Mouse (Mus musculus): ENCODE data around the gene Lat2. TPM values are rescaled to one million over a fixed set of nuclear protein-coding genes. Genes with fewer than 3 reads are reported as not detected.

The Lat2 gene
- polyA plus RNA-seq, 1 experiment, result 5.9 TPM

GRCm38 (mm10) chr5:134611810-134612521, 2.9 kb downstream of the Lat2 start:
- TF ChIP-seq POLR2A (IDR thresholded peaks at IDR 0.05; ENCODE audit: borderline replicate concordance, extremely low read depth, insufficient read depth, insufficient read length, poor library complexity, severe bottlenecking) (no peak), CTCF (IDR thresholded peaks at IDR 0.05; ENCODE audit: borderline replicate concordance, extremely low read depth, insufficient read depth, insufficient read length) (no peak)
- no peak for DNase-seq (ENCODE audit: low read depth)

GRCm38 (mm10) chr5:134609916-134610643, 4.7 kb downstream of the Lat2 start:
- TF ChIP-seq POLR2A (IDR thresholded peaks at IDR 0.05; ENCODE audit: borderline replicate concordance, extremely low read depth, insufficient read depth, insufficient read length, poor library complexity, severe bottlenecking), result no peak
- no peak for TF ChIP-seq CTCF (IDR thresholded peaks at IDR 0.05; ENCODE audit: borderline replicate concordance, extremely low read depth, insufficient read depth, insufficient read length)
- no peak for DNase-seq (ENCODE audit: low read depth)

GRCm38 (mm10) chr5:134607121-134607520, 7.7 kb downstream of the Lat2 start:
- DNase-seq (ENCODE audit: low read depth), result no peak
- TF ChIP-seq POLR2A (IDR thresholded peaks at IDR 0.05; ENCODE audit: borderline replicate concordance, extremely low read depth, insufficient read depth, insufficient read length, poor library complexity, severe bottlenecking) (no peak), CTCF (IDR thresholded peaks at IDR 0.05; ENCODE audit: borderline replicate concordance, extremely low read depth, insufficient read depth, insufficient read length) (no peak)

- no peak for TF ChIP-seq CTCF (IDR thresholded peaks at IDR 0.05; ENCODE audit: borderline replicate concordance, extremely low read depth, insufficient read depth, insufficient read length)
- no peak for TF ChIP-seq POLR2A (IDR thresholded peaks at IDR 0.05; ENCODE audit: borderline replicate concordance, extremely low read depth, insufficient read depth, insufficient read length, poor library complexity, severe bottlenecking)
- no peak for DNase-seq (ENCODE audit: low read depth)
Observed at GRCm38 (mm10) chr5:134606314-134606713, 8.5 kb downstream of the Lat2 start.

GRCm38 (mm10) chr5:134604376-134604775, 10.4 kb downstream of the Lat2 start:
- DNase-seq (ENCODE audit: low read depth), result no peak
- TF ChIP-seq CTCF (IDR thresholded peaks at IDR 0.05; ENCODE audit: borderline replicate concordance, extremely low read depth, insufficient read depth, insufficient read length) (no peak), POLR2A (IDR thresholded peaks at IDR 0.05; ENCODE audit: borderline replicate concordance, extremely low read depth, insufficient read depth, insufficient read length, poor library complexity, severe bottlenecking) (no peak)

GRCm38 (mm10) chr5:134597711-134598110, 17.1 kb downstream of the Lat2 start:
- DNase-seq (ENCODE audit: low read depth), result peak; percentile 47

GRCm38 (mm10) chr5:134593093-134593492, 21.7 kb downstream of the Lat2 start:
- TF ChIP-seq POLR2A (IDR thresholded peaks at IDR 0.05; ENCODE audit: borderline replicate concordance, extremely low read depth, insufficient read depth, insufficient read length, poor library complexity, severe bottlenecking) (no peak), CTCF (IDR thresholded peaks at IDR 0.05; ENCODE audit: borderline replicate concordance, extremely low read depth, insufficient read depth, insufficient read length) (no peak)
- DNase-seq (ENCODE audit: low read depth), result no peak

More at GRCm38 (mm10) chr5:134597711-134598110, 17.1 kb downstream of the Lat2 start:
- TF ChIP-seq CTCF (IDR thresholded peaks at IDR 0.05; ENCODE audit: borderline replicate concordance, extremely low read depth, insufficient read depth, insufficient read length), result no peak
- TF ChIP-seq POLR2A (IDR thresholded peaks at IDR 0.05; ENCODE audit: borderline replicate concordance, extremely low read depth, insufficient read depth, insufficient read length, poor library complexity, severe bottlenecking), result no peak

GRCm38 (mm10) chr5:134592026-134592581, 22.7 kb downstream of the Lat2 start:
- DNase-seq (ENCODE audit: low read depth), result no peak
- TF ChIP-seq CTCF (IDR thresholded peaks at IDR 0.05; ENCODE audit: borderline replicate concordance, extremely low read depth, insufficient read depth, insufficient read length), result no peak

- no peak for TF ChIP-seq POLR2A (IDR thresholded peaks at IDR 0.05; ENCODE audit: borderline replicate concordance, extremely low read depth, insufficient read depth, insufficient read length, poor library complexity, severe bottlenecking)
- TF ChIP-seq CTCF (IDR thresholded peaks at IDR 0.05; ENCODE audit: borderline replicate concordance, extremely low read depth, insufficient read depth, insufficient read length), result no peak
Observed at GRCm38 (mm10) chr5:134589900-134590299, 24.9 kb downstream of the Lat2 start.

GRCm38 (mm10) chr5:134584798-134585197, 30.0 kb downstream of the Lat2 start:
- DNase-seq (ENCODE audit: low read depth), result no peak
- TF ChIP-seq CTCF (IDR thresholded peaks at IDR 0.05; ENCODE audit: borderline replicate concordance, extremely low read depth, insufficient read depth, insufficient read length) (no peak), POLR2A (IDR thresholded peaks at IDR 0.05; ENCODE audit: borderline replicate concordance, extremely low read depth, insufficient read depth, insufficient read length, poor library complexity, severe bottlenecking) (no peak)

More at GRCm38 (mm10) chr5:134589900-134590299, 24.9 kb downstream of the Lat2 start:
- DNase-seq (ENCODE audit: low read depth), result no peak

GRCm38 (mm10) chr5:134583884-134584213, 31.0 kb downstream of the Lat2 start:
- TF ChIP-seq CTCF (IDR thresholded peaks at IDR 0.05; ENCODE audit: borderline replicate concordance, extremely low read depth, insufficient read depth, insufficient read length) (no peak), POLR2A (IDR thresholded peaks at IDR 0.05; ENCODE audit: borderline replicate concordance, extremely low read depth, insufficient read depth, insufficient read length, poor library complexity, severe bottlenecking) (no peak)
- no peak for DNase-seq (ENCODE audit: low read depth)

Measured in brain, embryonic 14.5 days (tissue).